Mouse (Mus musculus) skeletal muscle tissue, postnatal 0 days (tissue): ENCODE measurements around the gene Sirt6. TPM values are rescaled to one million over a fixed set of nuclear protein-coding genes. Genes with fewer than 3 reads are reported as not detected.

Source experiments
- polyA plus RNA-seq: library from polyadenylated mRNA; unstranded; fragments of >200 nt; fragmentation: Nextera tagmentation; extraction: Ambion mirVana; gene quantifications from 2 replicates; pipeline ENCODE4 v1.2.1, GENCODE M21; 2015

The Sirt6 gene
- 12.5 and 14.1 TPM in 2 replicates for polyA plus RNA-seq

GRCm38 (mm10) chr10:81626994-81627835, at the start of gene Sirt6:
Gene Sirt6 (minus strand): TSS chr10:81627797.

GRCm38 (mm10) chr10:81648803-81649775, 21.5 kb upstream of the Sirt6 start, which contains the start of gene Gm10778:
Gene Gm10778 (plus strand): TSS chr10:81649059.

GRCm38 (mm10) chr10:81628390-81628789, 793 bp upstream of the Sirt6 start, which contains the start of gene Ankrd24:
Gene Ankrd24 (plus strand): TSS chr10:81628540.

GRCm38 (mm10) chr10:81605974-81606751, 21.4 kb downstream of the Sirt6 start, which contains the start of gene BC025920:
Gene BC025920 (plus strand): TSS chr10:81606270.

GRCm38 (mm10) chr10:81600738-81601203, 26.8 kb downstream of the Sirt6 start, which contains the start of gene Tle6:
Gene Tle6 (minus strand): TSS chr10:81601073.

GRCm38 (mm10) chr10:81574081-81575056, 53.2 kb downstream of the Sirt6 start, which contains the start of gene Tle2:
Gene Tle2 (plus strand): TSS chr10:81574561.

Other genes with a start within 250 kb of the Sirt6 start
- gene Fzr1, start 249.3 kb downstream of the Sirt6 start, polyA plus RNA-seq: 35.3 and 36.5 TPM in 2 replicates
- gene Dohh, start 243.4 kb downstream of the Sirt6 start, polyA plus RNA-seq: 70.2 and 72.8 TPM in 2 replicates
- gene Gm48551, start 243.3 kb downstream of the Sirt6 start, polyA plus RNA-seq: 1.2 and 1.4 TPM in 2 replicates
- 0.24 TPM in 2 replicates for gene Gm48552, start 238.8 kb downstream of the Sirt6 start, polyA plus RNA-seq
- 1.0 and 1.6 TPM in 2 replicates for gene Smim24, start 234.7 kb downstream of the Sirt6 start, polyA plus RNA-seq
- gene Nfic, start 172.2 kb downstream of the Sirt6 start, polyA plus RNA-seq: 130 and 133 TPM in 2 replicates
- 0.09 TPM in 1 of 2 replicates, not detected in the other for gene Celf5, start 145.1 kb downstream of the Sirt6 start, polyA plus RNA-seq
- 36.0 and 36.4 TPM in 2 replicates for gene Ncln, start 131.4 kb downstream of the Sirt6 start, polyA plus RNA-seq
- gene S1pr4, start 127.7 kb downstream of the Sirt6 start, polyA plus RNA-seq: 0.66 and 0.81 TPM in 2 replicates
- 1.3 and 2.6 TPM in 2 replicates for gene Gna15, start 103.6 kb downstream of the Sirt6 start, polyA plus RNA-seq
- gene Gna11, start 82.6 kb downstream of the Sirt6 start, polyA plus RNA-seq: 44.8 and 48.0 TPM in 2 replicates
- gene Aes, start 68.3 kb downstream of the Sirt6 start, polyA plus RNA-seq: 684 and 719 TPM in 2 replicates
- 7.1 and 9.1 TPM in 2 replicates for gene Tle2, start 53.2 kb downstream of the Sirt6 start, polyA plus RNA-seq
- gene Tle6, start 26.7 kb downstream of the Sirt6 start, polyA plus RNA-seq: 7.7 and 8.7 TPM in 2 replicates
- 0.55 and 0.58 TPM in 2 replicates for gene BC025920, start 21.5 kb downstream of the Sirt6 start, polyA plus RNA-seq
- gene Ankrd24, start 743 bp upstream of the Sirt6 start, polyA plus RNA-seq: 8.3 and 9.4 TPM in 2 replicates
- gene Gm10778, start 21.3 kb upstream of the Sirt6 start, polyA plus RNA-seq: 1.4 and 2.2 TPM in 2 replicates
- 6.3 and 7.0 TPM in 2 replicates for gene Zfp433, start 77.0 kb upstream of the Sirt6 start, polyA plus RNA-seq
- gene Gm3055, start 143.4 kb upstream of the Sirt6 start, polyA plus RNA-seq: 1.9 and 3.5 TPM in 2 replicates
- gene Gm4767, start 184.4 kb upstream of the Sirt6 start, polyA plus RNA-seq: 1.1 and 1.4 TPM in 2 replicates
- 3.7 and 5.3 TPM in 2 replicates for gene Gm32687, start 236.1 kb upstream of the Sirt6 start, polyA plus RNA-seq